Mouse (Mus musculus) ES-E14 (cell line): ENCODE measurements at regions not wholly inside any gene's neighbourhood (a gene's known extent, or its start where the extent isn't known, plus 50 kb on each side); places are given as distances from the start of the nearest gene placed in this dataset.

Experiments
- CHD2 ChIP-seq: IDR thresholded peaks from 2 replicates; pipeline ENCODE4 v1.6.1; 2014; ENCODE audit warnings: mild to moderate bottlenecking, low read depth, low read length, inconsistent platforms
- HCFC1 ChIP-seq: IDR thresholded peaks from 2 replicates; pipeline ENCODE4 v1.6.1; 2012; ENCODE audit warnings: low read length, inconsistent platforms, borderline replicate concordance; ENCODE audit not compliant: insufficient read depth
- MAFK ChIP-seq: IDR thresholded peaks from 2 replicates; pipeline ENCODE4 v1.6.1; 2014; ENCODE audit warnings: mild to moderate bottlenecking, low read depth, low read length, inconsistent platforms; ENCODE audit not compliant: insufficient read depth
- ZC3H11A ChIP-seq: IDR thresholded peaks from 2 replicates; pipeline ENCODE4 v1.6.1; 2012; ENCODE audit warnings: low read depth, mild to moderate bottlenecking, inconsistent platforms, low read length, borderline replicate concordance
- ZNF384 ChIP-seq: IDR thresholded peaks from 2 replicates; pipeline ENCODE4 v1.6.1; 2012; ENCODE audit warnings: low read depth, low read length, inconsistent platforms

DNA sequence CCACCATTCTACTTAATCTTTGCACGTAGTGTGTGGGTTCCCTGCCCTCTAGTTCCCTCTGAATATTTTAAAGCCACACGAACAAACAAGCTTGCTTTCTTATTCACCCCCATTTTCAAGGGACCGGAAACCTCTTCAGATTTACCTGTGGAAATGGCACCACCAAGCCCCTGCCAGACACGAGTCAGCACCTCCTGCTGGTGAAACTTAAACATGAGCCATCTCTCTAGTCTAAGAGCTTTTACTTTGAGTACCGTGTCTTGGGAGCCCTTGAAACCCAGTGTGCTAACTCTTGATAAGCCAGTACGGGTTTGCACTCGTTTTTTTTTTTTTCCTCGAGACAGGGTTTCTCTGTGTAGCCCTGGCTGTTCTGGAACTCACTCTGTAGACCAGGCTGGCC, 59.7 kb upstream of the Psmd7 start:
- TF ChIP-seq ZNF384 (no peak), HCFC1 (no peak), CHD2 (no peak), MAFK (no peak), ZC3H11A (no peak)
